Mouse (Mus musculus) intestine, embryonic 14.5 days (tissue): Measurements from ENCODE around the gene Bmpr2. TPM values are rescaled to one million over a fixed set of nuclear protein-coding genes. Genes with fewer than 3 reads are reported as not detected.
A peak's percentile ranks its signal among the peaks of the same experiment; 100 is the strongest.
"Not testable (repeated sequence)": the region's sequence is repeated elsewhere in the genome, so short reads cannot be mapped to it uniquely, and the experiment has no call there.

Source experiments
- ATAC-seq: fragments of 200-750 bp; cut with Nextera tagmentation; replicated peaks from 2 replicates; pipeline ENCODE4 v1.8.0; 2017; ENCODE audit warnings: low read depth, moderate number of reproducible peaks, moderate TSS enrichment, moderate library complexity; ENCODE audit not compliant: low FRiP score, low TSS enrichment
- DNase-seq: peaks from one replicate; pipeline ENCODE4 v3.0.0-alpha.2; 2018; ENCODE audit warnings: low spot score
- H3K27ac ChIP-seq: fragments of 300-500 bp; sonication (generic); 2 replicates; pipeline ENCODE4 v1.5.1; 2014; ENCODE audit warnings: low read depth, mild to moderate bottlenecking, control low read depth
- H3K27me3 ChIP-seq: fragments of 300-500 bp; sonication (generic); replicated peaks from 2 replicates; pipeline ENCODE4 v1.6.1; 2014; ENCODE audit warnings: low read length, control low read depth; ENCODE audit not compliant: control insufficient read depth, insufficient read depth
- H3K36me3 ChIP-seq: fragments of 300-500 bp; sonication (generic); 2 replicates; pipeline ENCODE4 v1.6.1; 2014; ENCODE audit warnings: low read length, control low read depth; ENCODE audit not compliant: control insufficient read depth, insufficient read depth
- H3K4me1 ChIP-seq: fragments of 300-500 bp; sonication (generic); replicated peaks from 2 replicates; pipeline ENCODE4 v1.6.1; 2014; ENCODE audit warnings: low read length, control low read depth, mixed read lengths; ENCODE audit not compliant: control insufficient read depth, insufficient read depth
- H3K4me2 ChIP-seq: fragments of 300-500 bp; sonication (generic); 2 replicates; pipeline ENCODE4 v1.6.1; 2014; ENCODE audit warnings: low read length
- H3K4me3 ChIP-seq: fragments of 300-500 bp; sonication (generic); 2 replicates; pipeline ENCODE4 v1.5.1; 2014; ENCODE audit warnings: low read depth, low read length, control low read depth, mixed read lengths
- H3K9ac ChIP-seq: fragments of 300-500 bp; sonication (generic); 2 replicates; pipeline ENCODE4 v1.6.1; 2014; ENCODE audit warnings: mild to moderate bottlenecking, low read length
- H3K9me3 ChIP-seq: fragments of 300-500 bp; sonication (generic); 2 replicates; pipeline ENCODE4 v1.6.1; 2016; ENCODE audit warnings: low read length, control low read depth; ENCODE audit not compliant: control insufficient read depth
- WGBS: fragments of 180-500 bp; shearing (Covaris S2); extraction: QIAGEN DNeasy Blood & Tissue Kit; methylation state at CpG from one replicate; pipeline ENCODE4 v1.1.7; 2014; 5-methylcytosine and 5-hydroxymethylcytosine counted together
- polyA plus RNA-seq: library from polyadenylated mRNA; unstranded; fragments of >200 nt; fragmentation: Nextera tagmentation; extraction: Ambion mirVana; gene quantifications from 2 replicates; pipeline ENCODE4 v1.2.1, GENCODE M21; 2014

Bmpr2 gene
- polyA plus RNA-seq, 1 experiment from 2014 or later = 11.9 TPM

- Histone ChIP-seq H3K9me3 (no peaks in the 10 kb centered on the region), H3K36me3 (no peaks in the 10 kb centered on the region), H3K27ac (no peak overlapping the region), H3K4me1 (no peaks in the 10 kb centered on the region), H3K27me3 (no peaks in the 10 kb centered on the region), H3K4me3 (no peak overlapping the region), H3K9ac (no peak overlapping the region), H3K4me2 (no peak overlapping the region)
- 65% methylated on average over 2 of the region's 2 CpGs for WGBS
- ATAC-seq (no peak), DNase-seq (no peak)
These were observed 14.2 kb upstream of the Bmpr2 start for GRCm38 (mm10) chr1:59749047-59749446.

GRCm38 (mm10) chr1:59749724-59750123, 13.5 kb upstream of the Bmpr2 start:
- H3K4me1 ChIP-seq, DNase-seq, H3K27me3 ChIP-seq, H3K4me2 ChIP-seq, H3K27ac ChIP-seq, H3K4me3 ChIP-seq, H3K9ac ChIP-seq, H3K9me3 ChIP-seq, H3K36me3 ChIP-seq, ATAC-seq: not testable (repeated sequence)
- WGBS = 75% methylated on average over 5 of the region's 5 CpGs

- Histone ChIP-seq H3K27ac (no peak overlapping the region), H3K4me2 (no peak overlapping the region), H3K4me1 (no peaks in the 10 kb centered on the region), H3K36me3 (no peaks in the 10 kb centered on the region), H3K27me3 (no peaks in the 10 kb centered on the region), H3K9me3 (no peaks in the 10 kb centered on the region), H3K4me3 (no peak overlapping the region), H3K9ac (no peak overlapping the region)
- WGBS = 73% methylated on average over 1 of the region's 1 CpGs
- DNase-seq = no peak
- no peak for ATAC-seq
These were observed 7.9 kb upstream of the Bmpr2 start for GRCm38 (mm10) chr1:59755298-59755697.

GRCm38 (mm10) chr1:59758325-59758724, 4.9 kb upstream of the Bmpr2 start:
- no peaks in the 10 kb centered on the region for H3K9me3 ChIP-seq
- H3K4me2 ChIP-seq = no peak overlapping the region
- 71% methylated on average over 1 of the region's 1 CpGs for WGBS
- DNase-seq (no peak), ATAC-seq (no peak)
- H3K4me3 ChIP-seq = no peak overlapping the region
- H3K9ac ChIP-seq = no peak overlapping the region
- no peaks in the 10 kb centered on the region for H3K27me3 ChIP-seq
- no peaks in the 10 kb centered on the region for H3K36me3 ChIP-seq
- no peak overlapping the region for H3K27ac ChIP-seq
- no peaks in the 10 kb centered on the region for H3K4me1 ChIP-seq

GRCm38 (mm10) chr1:59762208-59762607, 992 bp upstream of the Bmpr2 start:
- peaks cover 6% of the 10 kb centered on the region; the same call in 1 of the 2 replicates for H3K4me1 ChIP-seq
- WGBS = 2% methylated on average over 10 of the region's 10 CpGs
- H3K4me2 ChIP-seq = peak overlapping the region; percentile 85
- H3K9me3 ChIP-seq = no peaks in the 10 kb centered on the region
- H3K4me3 ChIP-seq = peak overlapping the region; percentile 76
- DNase-seq = peak; percentile 78
- H3K9ac ChIP-seq = peak overlapping the region; percentile 97
- no peak for ATAC-seq
- peak overlapping the region; percentile 100 for H3K27ac ChIP-seq
- no peaks in the 10 kb centered on the region for H3K36me3 ChIP-seq
- H3K27me3 ChIP-seq = no peaks in the 10 kb centered on the region

GRCm38 (mm10) chr1:59762651-59763163, 493 bp upstream of the Bmpr2 start:
- peak overlapping the region; percentile 85 for H3K4me2 ChIP-seq
- DNase-seq = peak; percentile 92
- H3K4me1 ChIP-seq = peaks cover 6% of the 10 kb centered on the region; the same call in 1 of the 2 replicates
- no peaks in the 10 kb centered on the region for H3K27me3 ChIP-seq
- H3K9ac ChIP-seq = peak overlapping the region; percentile 97
- H3K4me3 ChIP-seq = peak overlapping the region; percentile 76
- H3K36me3 ChIP-seq = no peaks in the 10 kb centered on the region
- peak; percentile 64 for ATAC-seq
- under 1% methylated on average over 44 of the region's 44 CpGs for WGBS
- peak overlapping the region; percentile 100 for H3K27ac ChIP-seq
- H3K9me3 ChIP-seq = no peaks in the 10 kb centered on the region

GRCm38 (mm10) chr1:59763781-59764251, 616 bp downstream of the Bmpr2 start:
- H3K27ac ChIP-seq = peak overlapping the region; percentile 100
- WGBS = 1% methylated on average over 54 of the region's 55 CpGs

GRCm38 (mm10) chr1:59764407-59764971, 1.3 kb downstream of the Bmpr2 start:
- Histone ChIP-seq H3K4me2 (peak overlapping the region; percentile 85), H3K4me3 (peak overlapping the region; percentile 76), H3K9ac (peak overlapping the region; percentile 97), H3K36me3 (no peaks in the 10 kb centered on the region), H3K27me3 (no peaks in the 10 kb centered on the region), H3K27ac (peak overlapping the region; percentile 100), H3K4me1 (peaks cover 6% of the 10 kb centered on the region; the same call in 1 of the 2 replicates), H3K9me3 (no peaks in the 10 kb centered on the region)
- ATAC-seq (no peak), DNase-seq (peak; percentile 83)
- under 1% methylated on average over 27 of the region's 27 CpGs for WGBS

More at GRCm38 (mm10) chr1:59763781-59764251, 616 bp downstream of the Bmpr2 start:
- Histone ChIP-seq H3K36me3 (no peaks in the 10 kb centered on the region), H3K9me3 (no peaks in the 10 kb centered on the region), H3K27me3 (no peaks in the 10 kb centered on the region), H3K9ac (peak overlapping the region; percentile 97), H3K4me1 (peaks cover 6% of the 10 kb centered on the region; the same call in 1 of the 2 replicates), H3K4me3 (peak overlapping the region; percentile 76), H3K4me2 (peak overlapping the region; percentile 85)
- ATAC-seq = peak; percentile 76
- peak; percentile 87 for DNase-seq

GRCm38 (mm10) chr1:59765279-59765678, 2.1 kb downstream of the Bmpr2 start:
- H3K27me3 ChIP-seq = no peaks in the 10 kb centered on the region
- no peaks in the 10 kb centered on the region for H3K36me3 ChIP-seq
- peak overlapping the region; percentile 76 for H3K4me3 ChIP-seq
- no peak for ATAC-seq
- no peak overlapping the region for H3K27ac ChIP-seq
- H3K9ac ChIP-seq = peak overlapping the region; percentile 37; the same call in 1 of the 2 replicates
- no peak for DNase-seq
- no peaks in the 10 kb centered on the region for H3K9me3 ChIP-seq
- peaks cover 6% of the 10 kb centered on the region; the same call in 1 of the 2 replicates for H3K4me1 ChIP-seq
- peak overlapping the region; percentile 85 for H3K4me2 ChIP-seq
- WGBS = 2% methylated on average over 4 of the region's 4 CpGs
